ENCODE assay signal across 7 mouse cellular contexts in the genomic region with DNA sequence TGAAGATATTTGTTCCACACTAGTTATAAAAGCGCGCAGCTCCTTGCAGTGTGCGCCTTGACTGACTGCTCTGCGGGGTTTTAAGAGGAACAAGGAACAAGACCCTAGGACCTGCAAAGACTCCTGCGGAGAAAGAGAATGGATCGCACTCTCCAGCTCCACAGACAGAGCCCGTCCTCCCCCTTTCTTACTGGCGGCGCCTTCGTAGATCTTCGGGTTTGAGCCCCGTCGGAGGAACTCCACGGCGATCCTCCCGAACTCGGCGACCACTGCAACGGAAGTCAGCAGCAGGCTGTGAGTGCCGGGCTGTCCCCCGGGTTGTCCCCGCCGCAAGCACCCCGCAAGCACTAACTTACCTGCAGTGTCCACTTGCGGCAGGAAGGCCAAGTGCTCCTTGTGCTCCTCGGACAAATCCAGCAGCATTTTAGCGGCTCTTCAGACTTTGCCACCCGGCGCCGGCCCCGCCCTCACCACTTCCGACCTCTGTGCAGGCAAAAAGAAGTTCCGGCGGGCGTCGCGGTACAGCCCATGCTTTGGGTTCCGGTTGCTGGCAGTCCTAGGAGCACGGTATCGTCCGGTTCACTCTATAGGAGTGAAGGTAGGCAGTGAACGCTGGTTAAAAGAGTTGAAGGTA. TPM values are rescaled to one million over a fixed set of nuclear protein-coding genes. Genes with fewer than 3 reads are reported as not detected.
DNase-seq lines count a peak whose midpoint lies in the region; ATAC-seq lines count a peak whose summit lies in the region.

A gene (minus strand): TSS at position 485 of the 634 bp plus-strand sequence.

- no peaks in the 10 kb centered on the region for H3K36me3 ChIP-seq in intestine, embryonic 16.5 days (ENCODE audit: control insufficient read depth, insufficient read depth, low read length)
- H3K36me3 ChIP-seq in midbrain, embryonic 11.5 days (ENCODE audit: control insufficient read depth, insufficient read depth, low read length) = peaks cover 4% of the 10 kb centered on the region; the same call in 1 of the 2 replicates

- peak; percentile 98 for ATAC-seq in intestine, embryonic 16.5 days
- ATAC-seq in midbrain, embryonic 11.5 days (ENCODE audit: low FRiP score) = peak; percentile 98

- H3K27me3 ChIP-seq in intestine, embryonic 16.5 days (replicated peaks; ENCODE audit: control insufficient read depth, insufficient read depth, low read length) = no peaks in the 10 kb centered on the region
- no peaks in the 10 kb centered on the region for H3K27me3 ChIP-seq in midbrain, embryonic 11.5 days (ENCODE audit: control insufficient read depth, insufficient read depth, low read length)

- no peaks in the 10 kb centered on the region for H3K9me3 ChIP-seq in intestine, embryonic 16.5 days (ENCODE audit: control insufficient read depth, low read length)
- H3K9me3 ChIP-seq in midbrain, embryonic 11.5 days (ENCODE audit: control insufficient read depth, low read length) = no peaks in the 10 kb centered on the region

- H3K4me3 ChIP-seq in intestine, embryonic 16.5 days (ENCODE audit: low read length) = peak within 1 kb of the TSS; percentile 79
- peak within 1 kb of the TSS; percentile 78 for H3K4me3 ChIP-seq in midbrain, embryonic 11.5 days (ENCODE audit: low read depth, low read length)

- WGBS in intestine, embryonic 16.5 days = under 1% methylated on average over 42 of the region's 42 CpGs
- WGBS in midbrain, embryonic 11.5 days = under 1% methylated on average over 42 of the region's 42 CpGs

- H3K27ac ChIP-seq in intestine, embryonic 16.5 days (ENCODE audit: low read length) = peak within 1 kb of the TSS; percentile 79
- peak within 1 kb of the TSS; percentile 74; the same call in 1 of the 2 replicates for H3K27ac ChIP-seq in midbrain, embryonic 11.5 days (ENCODE audit: low read depth, low read length)

- H3K4me1 ChIP-seq in intestine, embryonic 16.5 days (ENCODE audit: control insufficient read depth, insufficient read depth, low read length) = no peaks in the 10 kb centered on the region
- no peaks in the 10 kb centered on the region for H3K4me1 ChIP-seq in midbrain, embryonic 11.5 days (ENCODE audit: control insufficient read depth, insufficient read depth, low read length)

- peak within 1 kb of the TSS; percentile 92 for H3K9ac ChIP-seq in intestine, embryonic 16.5 days (ENCODE audit: low read depth, low read length)
- H3K9ac ChIP-seq in midbrain, embryonic 11.5 days (ENCODE audit: low read length) = peak within 1 kb of the TSS; percentile 74

- intact Hi-C loops in left cerebral cortex, postnatal 36 days (cut with DNase I) = no loop called here

- peak within 1 kb of the TSS; percentile 65 for H3K4me2 ChIP-seq in intestine, embryonic 16.5 days (ENCODE audit: low read depth, low read length)
- peak within 1 kb of the TSS; percentile 58 for H3K4me2 ChIP-seq in midbrain, embryonic 11.5 days

- DNase-seq in adrenal gland, adult 2 months = peak; percentile 93
- peak; percentile 80 for DNase-seq in embryo, embryonic 11.5 days (ENCODE audit: low read depth, low spot score)
- peak; percentile 75 to 88 for DNase-seq in gastrocnemius, postnatal 4 days (ENCODE audit: low spot score in 2 of 2)
- peak; percentile 90 for DNase-seq in left cerebral cortex, postnatal 36 days (ENCODE audit: low spot score in 2 of 2)
- peak; percentile 99 for DNase-seq in midbrain, embryonic 11.5 days (ENCODE audit: low spot score, missing footprints)
- peak; percentile 62 for DNase-seq in skeletal muscle tissue, adult 2 months (ENCODE audit: low read depth, low spot score)

RNA-seq across cellular contexts. Expression of the gene that starts here (rescaled TPM):
- 10 to 100 TPM; 21.4 to 30.7 TPM for total RNA-seq in adrenal gland, adult 2 months (2021)
- polyA plus RNA-seq in adrenal gland, adult 2 months (2012; rRNA removed) = 7.7 and 9.6 TPM in 2 replicates
- 10 to 100 TPM; 24.8 to 25.3 TPM for total RNA-seq in gastrocnemius, postnatal 4 days (2021)
- 59.9 and 69.6 TPM in 2 replicates for polyA plus RNA-seq in intestine, embryonic 16.5 days (2015; fragmentation: Nextera tagmentation; extraction: Ambion mirVana)
- 10 to 100 TPM; 17.7 to 23.6 TPM for total RNA-seq in left cerebral cortex, postnatal 36 days (2021)
- 99.9 and 105 TPM in 2 replicates for polyA plus RNA-seq in midbrain, embryonic 11.5 days (2014; fragmentation: Nextera tagmentation; extraction: Ambion mirVana)

Comparison
In these comparisons a context has a peak if more than half of its experiments do, and no peak if none do; other contexts are left out.
1. Peak in every context shown above with its lines: DNase-seq, ATAC-seq, H3K4me3 ChIP-seq and H3K27ac ChIP-seq.